In the genomic region with DNA sequence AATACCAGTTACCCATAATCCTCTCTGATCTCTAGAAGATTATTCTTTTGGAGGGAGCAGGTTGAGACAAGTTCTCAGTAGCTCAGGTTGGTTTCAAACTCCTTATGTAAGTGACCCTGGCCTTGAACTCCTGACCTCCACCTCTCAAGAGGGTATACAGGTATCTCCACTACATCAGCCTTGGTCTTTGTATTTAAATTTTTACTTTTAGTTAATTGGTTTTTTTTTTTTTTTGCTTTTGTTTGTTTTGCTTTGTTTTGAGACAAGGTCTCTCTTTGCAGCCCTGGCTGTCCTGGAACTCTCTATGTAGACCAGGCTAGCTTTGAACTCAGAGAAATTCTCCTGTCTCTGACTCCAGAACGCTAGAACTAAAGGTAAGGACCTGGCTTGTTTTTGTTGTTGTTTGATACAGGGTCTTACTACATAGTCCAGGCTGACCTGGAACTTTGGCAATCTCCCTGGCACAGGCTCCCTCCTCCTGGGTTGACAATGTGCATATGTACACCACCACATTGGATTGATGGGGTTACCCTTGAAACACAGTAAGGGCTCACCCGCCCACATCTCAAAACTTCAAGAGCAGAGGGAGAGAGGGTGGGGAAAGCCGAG, we compare ENCODE assay signal across 10 mouse cellular contexts. TPM values are rescaled to one million over a fixed set of nuclear protein-coding genes. Genes with fewer than 3 reads are reported as not detected.
DNase-seq lines count a peak whose midpoint lies in the region; ATAC-seq lines count a peak whose summit lies in the region.
"Had no signal": no experiment of that assay in that cellular context is flagged by ENCODE, and none has a peak within 500 bp of the region (broad histone marks: within the 10 kb centered on the region; RNA-seq: fewer than 3 reads in every experiment).

No protein-coding gene starts in this region.

- DNase-seq in heart, embryonic 10.5 days (ENCODE audit: low spot score), result no peak
- no peak for DNase-seq in heart, adult 9 months (ENCODE audit: low spot score in 2 of 2)
- no peak for DNase-seq in liver
- DNase-seq in cerebellum, postnatal 14 days, result no peak
- no peak for DNase-seq in right cerebral cortex, postnatal 4 days
- DNase-seq: thymus, postnatal 4 days had no signal

- H3K9ac ChIP-seq in liver, embryonic 12.5 days, result no peak overlapping the region
- no peak overlapping the region for H3K9ac ChIP-seq in liver, embryonic 16.5 days (ENCODE audit: low read depth, low read length)

- no peaks in the 10 kb centered on the region for H3K9me3 ChIP-seq in heart, embryonic 10.5 days
- no peaks in the 10 kb centered on the region for H3K9me3 ChIP-seq in liver, embryonic 12.5 days (replicated peaks)
- H3K9me3 ChIP-seq in liver, embryonic 16.5 days (replicated peaks; ENCODE audit: control insufficient read depth, low read length), result no peaks in the 10 kb centered on the region

- no peak for ATAC-seq in liver, embryonic 12.5 days
- no peak for ATAC-seq in liver, embryonic 16.5 days (ENCODE audit: low read depth)
- ATAC-seq: forebrain, embryonic 14.5 days had no signal

- H3K4me3 ChIP-seq in heart, embryonic 10.5 days, result peak overlapping the region; percentile 18
- H3K4me3 ChIP-seq in liver, embryonic 12.5 days, result no peak overlapping the region
- H3K4me3 ChIP-seq in brown adipose tissue, adult 24 weeks (ENCODE audit: insufficient read depth, low read depth, low read length), result no peak overlapping the region
- H3K4me3 ChIP-seq in liver, embryonic 16.5 days (ENCODE audit: low read depth, low read length), result no peak overlapping the region

- WGBS in heart, embryonic 10.5 days, result 43% methylated on average over 3 of the region's 3 CpGs
- 44% methylated on average over 3 of the region's 3 CpGs for WGBS in liver, embryonic 12.5 days (ENCODE audit: insufficient replicate concordance)
- 27% methylated on average over 3 of the region's 3 CpGs for WGBS in liver, embryonic 16.5 days (ENCODE audit: insufficient replicate concordance)

- no peaks in the 10 kb centered on the region for H3K27me3 ChIP-seq in heart, embryonic 10.5 days (ENCODE audit: insufficient read depth, poor library complexity, severe bottlenecking)
- no peaks in the 10 kb centered on the region for H3K27me3 ChIP-seq in liver, embryonic 12.5 days (replicated peaks)
- no peaks in the 10 kb centered on the region for H3K27me3 ChIP-seq in liver, embryonic 16.5 days (ENCODE audit: control insufficient read depth, insufficient read depth, low read depth, low read length)

- peaks cover 6% of the 10 kb centered on the region for H3K36me3 ChIP-seq in heart, embryonic 10.5 days
- H3K36me3 ChIP-seq in liver, embryonic 12.5 days, result peaks cover 9% of the 10 kb centered on the region
- H3K36me3 ChIP-seq in liver, embryonic 16.5 days (ENCODE audit: control insufficient read depth, insufficient read depth), result no peaks in the 10 kb centered on the region; the same call in 1 of the 2 replicates

- peaks cover 21% of the 10 kb centered on the region for H3K4me1 ChIP-seq in heart, embryonic 10.5 days
- peaks cover 42% of the 10 kb centered on the region for H3K4me1 ChIP-seq in liver, embryonic 12.5 days
- peaks cover 11% of the 10 kb centered on the region for H3K4me1 ChIP-seq in brown adipose tissue, adult 24 weeks (ENCODE audit: control insufficient read depth, insufficient read depth, insufficient read length, low read length)
- peaks cover 19% of the 10 kb centered on the region for H3K4me1 ChIP-seq in liver, embryonic 16.5 days (ENCODE audit: control insufficient read depth, low read depth, low read length)

- peak overlapping the region; percentile 64 for H3K27ac ChIP-seq in heart, embryonic 10.5 days
- H3K27ac ChIP-seq in liver, embryonic 12.5 days, result peak overlapping the region; percentile 47; the same call in 1 of the 2 replicates
- H3K27ac ChIP-seq in brown adipose tissue, adult 24 weeks (replicated peaks; ENCODE audit: low read depth, low read length), result peak overlapping the region; percentile 71
- peak overlapping the region; percentile 76 for H3K27ac ChIP-seq in liver, embryonic 16.5 days (ENCODE audit: low read length)

- H3K4me2 ChIP-seq in liver, embryonic 12.5 days, result no peak overlapping the region
- no peak overlapping the region for H3K4me2 ChIP-seq in liver, embryonic 16.5 days (ENCODE audit: low read depth, low read length)

RNA-seq across cellular contexts. Expression of a gene that starts 3.7 kb away (rescaled TPM):
- polyA plus RNA-seq in heart, embryonic 10.5 days (2016; fragmentation: Nextera tagmentation; extraction: Ambion mirVana), result 3.6 and 4.2 TPM in 2 replicates
- 1.3 and 2.2 TPM in 2 replicates for polyA plus RNA-seq in liver, embryonic 12.5 days (2016; fragmentation: Nextera tagmentation; extraction: Ambion mirVana)
- 3.7 and 4.3 TPM in 2 replicates for polyA plus RNA-seq in brown adipose tissue, adult 24 weeks (2012; ENCODE audit: insufficient read depth, insufficient read length, missing spikeins)
- 1.3 and 1.6 TPM in 2 replicates for polyA plus RNA-seq in liver, embryonic 16.5 days (2015; fragmentation: Nextera tagmentation; extraction: Ambion mirVana)

RNA-seq across cellular contexts. Expression of a gene that starts 3.8 kb away (rescaled TPM):
- polyA plus RNA-seq in heart, embryonic 10.5 days (2016; fragmentation: Nextera tagmentation; extraction: Ambion mirVana), result 50.1 and 52.6 TPM in 2 replicates
- 39.9 and 41.8 TPM in 2 replicates for polyA plus RNA-seq in liver, embryonic 12.5 days (2016; fragmentation: Nextera tagmentation; extraction: Ambion mirVana)
- 204 and 213 TPM in 2 replicates for polyA plus RNA-seq in brown adipose tissue, adult 24 weeks (2012; ENCODE audit: insufficient read depth, insufficient read length, missing spikeins)
- polyA plus RNA-seq in liver, embryonic 16.5 days (2015; fragmentation: Nextera tagmentation; extraction: Ambion mirVana), result 172 and 194 TPM in 2 replicates

RNA-seq across cellular contexts. Expression of a gene that starts 5.6 kb away (rescaled TPM):
- polyA plus RNA-seq in heart, embryonic 10.5 days (2016; fragmentation: Nextera tagmentation; extraction: Ambion mirVana), result 6.2 and 6.8 TPM in 2 replicates
- polyA plus RNA-seq in liver, embryonic 12.5 days (2016; fragmentation: Nextera tagmentation; extraction: Ambion mirVana), result 6.5 TPM in 2 replicates
- 23.0 and 31.2 TPM in 2 replicates for polyA plus RNA-seq in brown adipose tissue, adult 24 weeks (2012; ENCODE audit: insufficient read depth, insufficient read length, missing spikeins)
- polyA plus RNA-seq in liver, embryonic 16.5 days (2015; fragmentation: Nextera tagmentation; extraction: Ambion mirVana), result 12.9 and 13.9 TPM in 2 replicates

RNA-seq across cellular contexts. Expression of a gene that starts 13.2 kb away (rescaled TPM):
- 6.5 and 7.0 TPM in 2 replicates for polyA plus RNA-seq in heart, embryonic 10.5 days (2016; fragmentation: Nextera tagmentation; extraction: Ambion mirVana)
- polyA plus RNA-seq in liver, embryonic 12.5 days (2016; fragmentation: Nextera tagmentation; extraction: Ambion mirVana), result 2.3 and 3.1 TPM in 2 replicates
- polyA plus RNA-seq in brown adipose tissue, adult 24 weeks (2012; ENCODE audit: insufficient read depth, insufficient read length, missing spikeins), result 1.9 and 2.0 TPM in 2 replicates
- 0.96 and 1.4 TPM in 2 replicates for polyA plus RNA-seq in liver, embryonic 16.5 days (2015; fragmentation: Nextera tagmentation; extraction: Ambion mirVana)

RNA-seq across cellular contexts. Expression of a gene that starts 32.0 kb away (rescaled TPM):
- polyA plus RNA-seq in heart, embryonic 10.5 days (2016; fragmentation: Nextera tagmentation; extraction: Ambion mirVana), result 5.7 and 6.9 TPM in 2 replicates
- 2.8 and 3.0 TPM in 2 replicates for polyA plus RNA-seq in liver, embryonic 12.5 days (2016; fragmentation: Nextera tagmentation; extraction: Ambion mirVana)
- 11.6 and 15.4 TPM in 2 replicates for polyA plus RNA-seq in brown adipose tissue, adult 24 weeks (2012; ENCODE audit: insufficient read depth, insufficient read length, missing spikeins)
- polyA plus RNA-seq in liver, embryonic 16.5 days (2015; fragmentation: Nextera tagmentation; extraction: Ambion mirVana), result 2.1 and 2.3 TPM in 2 replicates
